Mouse (Mus musculus): ENCODE measurements around the gene Stpg2.

DNA sequence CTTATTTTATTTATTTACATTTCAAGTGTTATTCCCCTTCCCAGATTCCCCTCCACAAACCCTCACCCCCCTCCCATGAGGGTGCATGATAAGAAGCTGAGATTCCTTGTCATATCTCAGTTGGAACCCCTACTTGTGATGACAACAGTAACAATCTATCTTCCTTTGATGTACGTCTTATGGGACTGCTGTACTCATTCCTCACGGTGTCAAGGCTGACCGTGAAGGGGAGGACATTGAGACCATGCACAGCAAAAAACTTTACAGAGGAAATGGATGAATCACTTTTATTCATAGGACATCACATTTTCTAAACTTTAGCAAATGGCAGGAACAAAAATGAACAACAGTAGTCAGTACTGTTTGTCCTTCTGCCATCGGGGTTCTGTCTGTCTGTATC lies 21.3 kb downstream of the Stpg2 start:
- TF ChIP-seq CTCF (IDR thresholded peaks at IDR 0.05; ENCODE audit: low read depth) = no peak
- TF ChIP-seq EP300 (optimal IDR thresholded peaks at IDR 0.05) = no peak
